Mouse (Mus musculus): ENCODE data around the gene Tnnc1. TPM values are rescaled to one million over a fixed set of nuclear protein-coding genes. Genes with fewer than 3 reads are reported as not detected.

Tnnc1 gene
- polyA plus RNA-seq, 1 experiment from 2014 or later, result 373 TPM

- Histone ChIP-seq H3K9ac (no peak overlapping the region), H3K27ac (no peak overlapping the region; the same call in 1 of the 2 replicates), H3K36me3 (peaks cover 66% of the 10 kb centered on the region), H3K4me2 (replicated peaks) (no peak overlapping the region), H3K27me3 (no peaks in the 10 kb centered on the region), H3K9me3 (no peaks in the 10 kb centered on the region), H3K4me3 (no peak overlapping the region), H3K4me1 (peaks cover 25% of the 10 kb centered on the region)
- 92% methylated on average over 11 of the region's 11 CpGs for WGBS
- no peak for ATAC-seq (ENCODE audit: low FRiP score, low read depth)
Measured at GRCm38 (mm10) chr14:31171386-31171785, 36.7 kb upstream of the Tnnc1 start.

DNA sequence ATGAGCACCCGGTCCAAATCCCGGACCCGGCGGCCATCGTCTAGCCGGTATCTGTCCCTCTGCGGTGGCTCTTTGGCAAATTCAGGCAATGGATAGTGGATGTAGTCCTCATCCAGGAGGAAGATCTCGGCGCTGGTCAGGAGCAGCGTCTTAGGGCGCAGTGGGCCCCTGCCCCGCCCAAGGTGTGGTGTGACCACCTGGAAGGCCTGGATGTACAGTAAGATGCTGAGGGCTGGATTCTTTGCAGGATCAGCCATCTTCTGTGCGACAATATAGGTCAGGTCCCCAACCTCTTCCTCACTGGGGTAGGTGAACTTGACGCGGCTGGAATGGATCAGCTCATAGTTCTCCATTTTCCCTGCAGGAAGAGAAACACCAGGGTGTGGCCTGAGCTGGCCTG lies 36.3 kb upstream of the Tnnc1 start:
- no peaks in the 10 kb centered on the region for H3K9me3 ChIP-seq
- no peak for ATAC-seq (ENCODE audit: low FRiP score, low read depth)
- H3K4me1 ChIP-seq, result peaks cover 21% of the 10 kb centered on the region
- no peaks in the 10 kb centered on the region for H3K27me3 ChIP-seq
- no peak overlapping the region for H3K4me2 ChIP-seq (replicated peaks)
- H3K9ac ChIP-seq, result no peak overlapping the region
- no peak overlapping the region for H3K27ac ChIP-seq
- H3K4me3 ChIP-seq, result no peak overlapping the region
- H3K36me3 ChIP-seq, result peaks cover 71% of the 10 kb centered on the region
- WGBS, result 96% methylated on average over 15 of the region's 15 CpGs

DNA sequence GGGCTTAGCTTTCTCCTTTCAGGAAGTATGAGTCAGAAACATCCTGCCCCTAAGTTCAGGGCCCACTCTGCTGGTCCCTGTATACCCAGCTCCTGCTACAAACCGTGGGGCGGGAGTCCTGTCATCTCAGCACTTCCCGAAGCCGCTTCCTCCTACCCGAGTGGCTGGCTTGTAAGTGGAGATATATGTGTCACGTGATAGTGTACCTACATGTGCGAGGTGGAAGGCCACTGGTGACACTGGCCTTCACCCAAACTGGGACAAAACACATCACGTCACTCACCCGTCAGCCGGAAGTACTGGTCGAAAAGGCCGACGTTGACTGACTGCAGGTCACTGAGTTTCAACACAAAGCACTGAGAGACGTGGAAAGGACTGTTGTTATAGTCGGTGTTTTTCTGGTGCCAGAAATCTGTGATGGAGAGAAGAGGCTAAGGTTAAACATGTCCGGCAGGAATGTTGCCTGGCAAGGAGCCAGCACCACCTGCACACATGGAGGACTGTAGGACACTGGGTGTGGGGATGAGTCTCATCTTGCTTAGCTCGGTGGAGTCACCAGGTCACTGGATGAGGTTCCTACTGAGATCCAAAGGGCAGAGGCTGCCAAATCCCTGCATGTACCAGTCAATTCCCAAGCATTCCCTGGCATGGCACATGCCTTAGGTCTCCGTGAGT lies 35.2 kb upstream of the Tnnc1 start:
- Histone ChIP-seq H3K9me3 (no peaks in the 10 kb centered on the region), H3K27ac (no peak overlapping the region), H3K4me2 (replicated peaks) (no peak overlapping the region), H3K4me3 (no peak overlapping the region), H3K4me1 (peaks cover 10% of the 10 kb centered on the region; the same call in 1 of the 2 replicates), H3K36me3 (peaks cover 82% of the 10 kb centered on the region), H3K9ac (no peak overlapping the region), H3K27me3 (no peaks in the 10 kb centered on the region)
- no peak for ATAC-seq (ENCODE audit: low FRiP score, low read depth)
- 86% methylated on average over 18 of the region's 18 CpGs for WGBS

GRCm38 (mm10) chr14:31173537-31173936 lies 34.6 kb upstream of the Tnnc1 start:
- Histone ChIP-seq H3K36me3 (peaks cover 86% of the 10 kb centered on the region), H3K27ac (no peak overlapping the region), H3K4me3 (no peak overlapping the region), H3K27me3 (no peaks in the 10 kb centered on the region), H3K9ac (no peak overlapping the region), H3K9me3 (no peaks in the 10 kb centered on the region), H3K4me2 (replicated peaks) (no peak overlapping the region), H3K4me1 (peaks cover 4% of the 10 kb centered on the region; the same call in 1 of the 2 replicates)
- no peak for ATAC-seq (ENCODE audit: low FRiP score, low read depth)
- 88% methylated on average over 7 of the region's 7 CpGs for WGBS

GRCm38 (mm10) chr14:31177287-31177686 lies 30.8 kb upstream of the Tnnc1 start:
- H3K4me1 ChIP-seq, result no peaks in the 10 kb centered on the region
- H3K27ac ChIP-seq, result no peak overlapping the region
- H3K9me3 ChIP-seq, result no peaks in the 10 kb centered on the region
- no peak overlapping the region for H3K9ac ChIP-seq
- WGBS, result 90% methylated on average over 16 of the region's 16 CpGs
- H3K36me3 ChIP-seq, result peaks cover 98% of the 10 kb centered on the region
- no peak overlapping the region for H3K4me3 ChIP-seq
- ATAC-seq (ENCODE audit: low FRiP score, low read depth), result no peak
- no peaks in the 10 kb centered on the region for H3K27me3 ChIP-seq
- H3K4me2 ChIP-seq (replicated peaks), result no peak overlapping the region

DNA sequence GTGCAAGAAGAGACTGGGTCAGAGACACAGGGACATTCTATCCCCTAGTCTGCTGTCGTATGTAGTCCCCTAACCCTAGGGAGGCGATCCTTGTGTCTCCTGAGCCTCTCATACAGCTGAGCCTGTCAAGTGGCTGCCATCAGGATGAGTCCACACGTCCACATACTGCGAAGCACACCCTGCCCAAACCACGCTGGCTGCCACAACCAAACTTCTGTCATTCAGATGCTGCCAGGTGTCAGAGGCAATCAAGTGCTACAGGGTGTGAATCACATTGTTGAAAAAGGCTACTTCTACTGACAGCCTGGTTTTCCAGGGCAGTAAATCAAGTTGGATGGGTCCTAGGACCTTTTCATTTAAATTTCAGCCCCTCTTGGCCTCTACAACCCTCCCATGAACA lies 30.4 kb upstream of the Tnnc1 start:
- no peak for ATAC-seq (ENCODE audit: low FRiP score, low read depth)
- peaks cover 98% of the 10 kb centered on the region for H3K36me3 ChIP-seq
- H3K4me3 ChIP-seq, result no peak overlapping the region
- 96% methylated on average over 5 of the region's 5 CpGs for WGBS
- H3K4me1 ChIP-seq, result no peaks in the 10 kb centered on the region
- no peaks in the 10 kb centered on the region for H3K27me3 ChIP-seq
- no peak overlapping the region for H3K9ac ChIP-seq
- H3K9me3 ChIP-seq, result no peaks in the 10 kb centered on the region
- no peak overlapping the region for H3K4me2 ChIP-seq (replicated peaks)
- H3K27ac ChIP-seq, result no peak overlapping the region

- H3K4me3 ChIP-seq, result no peak overlapping the region
Measured at GRCm38 (mm10) chr14:31179677-31180365, 28.3 kb upstream of the Tnnc1 start.

DNA sequence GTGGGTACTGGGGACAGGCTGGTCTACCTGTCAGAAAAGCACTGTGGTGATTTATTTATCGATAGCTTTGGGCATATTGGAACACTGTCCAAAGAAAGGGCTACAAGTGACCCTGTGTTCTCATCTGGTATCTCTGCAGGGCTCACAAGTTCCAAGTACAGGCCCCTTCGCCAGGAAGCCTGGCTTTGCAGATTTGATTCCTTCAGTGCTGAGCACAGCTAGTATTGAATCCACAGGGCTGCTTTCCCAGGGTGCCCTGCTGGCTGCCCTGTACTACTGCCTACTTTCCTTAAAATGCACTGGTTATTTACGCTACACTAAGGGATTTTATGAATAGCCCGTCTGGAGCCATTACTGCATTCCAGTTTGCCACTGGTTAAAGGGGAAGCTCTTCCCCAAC lies 26.6 kb upstream of the Tnnc1 start:
- Histone ChIP-seq H3K4me1 (no peaks in the 10 kb centered on the region), H3K4me2 (replicated peaks) (no peak overlapping the region), H3K9ac (no peak overlapping the region), H3K4me3 (no peak overlapping the region), H3K27me3 (no peaks in the 10 kb centered on the region), H3K27ac (no peak overlapping the region), H3K9me3 (no peaks in the 10 kb centered on the region), H3K36me3 (peaks cover 98% of the 10 kb centered on the region)
- 78% methylated on average over 4 of the region's 4 CpGs for WGBS
- no peak for ATAC-seq (ENCODE audit: low FRiP score, low read depth)

More at GRCm38 (mm10) chr14:31179677-31180365, 28.3 kb upstream of the Tnnc1 start:
- Histone ChIP-seq H3K4me2 (replicated peaks) (no peak overlapping the region), H3K27me3 (no peaks in the 10 kb centered on the region), H3K4me1 (no peaks in the 10 kb centered on the region), H3K9ac (no peak overlapping the region), H3K27ac (no peak overlapping the region), H3K9me3 (no peaks in the 10 kb centered on the region), H3K36me3 (peaks cover 98% of the 10 kb centered on the region)
- no peak for ATAC-seq (ENCODE audit: low FRiP score, low read depth)
- 93% methylated on average over 12 of the region's 12 CpGs for WGBS

GRCm38 (mm10) chr14:31182786-31183290 lies 25.3 kb upstream of the Tnnc1 start:
- ATAC-seq (ENCODE audit: low FRiP score, low read depth), result no peak
- H3K36me3 ChIP-seq, result peaks cover 98% of the 10 kb centered on the region
- H3K9me3 ChIP-seq, result no peaks in the 10 kb centered on the region
- H3K27ac ChIP-seq, result no peak overlapping the region
- no peaks in the 10 kb centered on the region for H3K4me1 ChIP-seq
- no peak overlapping the region for H3K4me2 ChIP-seq (replicated peaks)
- no peak overlapping the region for H3K4me3 ChIP-seq
- 66% methylated on average over 2 of the region's 2 CpGs for WGBS
- no peak overlapping the region for H3K9ac ChIP-seq
- H3K27me3 ChIP-seq, result no peaks in the 10 kb centered on the region

DNA sequence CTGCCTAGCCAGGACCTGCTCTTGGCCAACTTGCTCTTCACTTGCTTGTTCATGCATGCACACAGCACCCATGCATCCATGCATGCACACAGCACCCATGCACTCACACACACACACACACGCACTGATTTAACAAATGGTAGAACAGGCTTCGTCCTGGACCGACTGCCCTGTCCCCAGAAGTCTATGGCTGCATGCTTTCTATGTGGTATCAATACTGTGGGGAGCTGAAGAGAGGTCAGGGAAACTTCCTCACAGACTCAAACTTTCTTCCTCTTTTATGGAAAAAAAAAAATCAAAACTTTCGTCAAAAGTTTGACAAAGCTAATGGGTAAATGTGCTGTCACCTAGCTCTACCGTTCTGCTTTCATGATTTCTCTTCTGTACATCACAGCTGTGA lies 24.6 kb upstream of the Tnnc1 start:
- WGBS, result 92% methylated on average over 5 of the region's 5 CpGs
- Histone ChIP-seq H3K4me3 (no peak overlapping the region), H3K36me3 (peaks cover 100% of the 10 kb centered on the region), H3K27me3 (no peaks in the 10 kb centered on the region), H3K4me2 (replicated peaks) (no peak overlapping the region), H3K27ac (no peak overlapping the region), H3K4me1 (no peaks in the 10 kb centered on the region), H3K9me3 (no peaks in the 10 kb centered on the region), H3K9ac (no peak overlapping the region)
- no peak for ATAC-seq (ENCODE audit: low FRiP score, low read depth)

DNA sequence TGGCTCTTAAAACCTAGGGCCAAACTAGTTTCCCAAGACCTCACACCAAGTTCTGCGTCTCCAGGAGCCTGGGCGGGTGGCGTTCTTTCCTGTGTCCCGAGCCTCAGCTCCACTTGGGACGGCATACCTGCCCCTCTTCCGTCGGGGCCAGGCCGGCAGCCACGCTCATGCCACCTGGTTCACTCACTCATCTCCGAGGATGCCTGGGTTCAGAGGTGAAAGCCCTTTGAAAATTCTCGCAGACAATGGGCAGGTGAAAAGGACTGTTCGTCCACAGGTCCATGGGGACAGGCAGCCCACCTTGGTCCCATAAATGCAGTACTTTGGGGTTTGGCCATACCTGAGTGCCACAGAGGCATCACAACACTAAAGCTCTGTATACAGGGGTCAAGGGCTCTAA lies 23.9 kb upstream of the Tnnc1 start:
- Histone ChIP-seq H3K27ac (no peak overlapping the region), H3K9me3 (no peaks in the 10 kb centered on the region), H3K4me1 (no peaks in the 10 kb centered on the region), H3K4me2 (replicated peaks) (no peak overlapping the region), H3K9ac (no peak overlapping the region), H3K4me3 (no peak overlapping the region), H3K27me3 (no peaks in the 10 kb centered on the region), H3K36me3 (peaks cover 100% of the 10 kb centered on the region)
- 94% methylated on average over 12 of the region's 12 CpGs for WGBS
- no peak for ATAC-seq (ENCODE audit: low FRiP score, low read depth)

- no peak overlapping the region for H3K4me3 ChIP-seq
- no peaks in the 10 kb centered on the region for H3K4me1 ChIP-seq
- H3K27me3 ChIP-seq, result no peaks in the 10 kb centered on the region
- H3K9me3 ChIP-seq, result no peaks in the 10 kb centered on the region
- no peak overlapping the region for H3K9ac ChIP-seq
- H3K36me3 ChIP-seq, result peaks cover 100% of the 10 kb centered on the region
- no peak overlapping the region for H3K4me2 ChIP-seq (replicated peaks)
- H3K27ac ChIP-seq, result no peak overlapping the region
- ATAC-seq (ENCODE audit: low FRiP score, low read depth), result no peak
- WGBS, result 84% methylated on average over 4 of the region's 4 CpGs
Measured at GRCm38 (mm10) chr14:31186656-31187055, 21.5 kb upstream of the Tnnc1 start.

Data from limb, embryonic 13.5 days (tissue).